Mouse (Mus musculus) ES-E14 (cell line): ENCODE results near the gene Lmbr1. TPM values are rescaled to one million over a fixed set of nuclear protein-coding genes. Genes with fewer than 3 reads are reported as not detected.

Experiments
- DNase-seq: peaks from one replicate; pipeline ENCODE4 v3.0.0-alpha.2; 2013; ENCODE audit warnings: low read depth, low spot score
- H3K27ac ChIP-seq: 2 replicates; pipeline ENCODE4 v1.5.1; 2012; ENCODE audit warnings: low read depth, mild to moderate bottlenecking, low read length, moderate library complexity, mixed read lengths; ENCODE audit not compliant: poor library complexity, insufficient read depth, severe bottlenecking
- H3K36me3 ChIP-seq: 2 replicates; pipeline ENCODE4 v1.6.1; 2012; ENCODE audit warnings: mild to moderate bottlenecking, low read length, moderate library complexity, mixed read lengths; ENCODE audit not compliant: control insufficient read depth, poor library complexity, insufficient read depth, severe bottlenecking
- H3K4me1 ChIP-seq, 2 experiments: fragments of 150-350 bp in 1 of 2; sonication (generic) in 1 of 2; 2 replicates each; pipeline ENCODE4 v1.6.1; 2012; ENCODE audit warnings: low read length in 2 of 2, mild to moderate bottlenecking in 1 of 2, mixed read lengths in 1 of 2; ENCODE audit not compliant: control insufficient read depth in 2 of 2, insufficient read depth in 2 of 2, poor library complexity in 1 of 2
- H3K4me3 ChIP-seq, 2 experiments: fragments of 150-350 bp in 1 of 2; sonication (generic) in 1 of 2; 2 replicates each; pipeline ENCODE4 v1.5.1; 2012; ENCODE audit warnings: low read length in 2 of 2, low read depth in 1 of 2, mild to moderate bottlenecking in 1 of 2, mixed read lengths in 1 of 2; ENCODE audit not compliant: insufficient read depth in 1 of 2, poor library complexity in 1 of 2, severe bottlenecking in 1 of 2
- H3K9ac ChIP-seq: 2 replicates; pipeline ENCODE4 v1.6.1; 2012; ENCODE audit warnings: low read depth, mild to moderate bottlenecking, low read length, mixed read lengths; ENCODE audit not compliant: poor library complexity, insufficient read depth, severe bottlenecking
- H3K9me3 ChIP-seq: fragments of 150-350 bp; sonication (generic); 2 replicates; pipeline ENCODE4 v1.6.1; 2012; ENCODE audit warnings: low read depth, mild to moderate bottlenecking, low read length; ENCODE audit not compliant: control insufficient read depth, insufficient read depth
- CHD2 ChIP-seq: IDR thresholded peaks from 2 replicates; pipeline ENCODE4 v1.6.1; 2014; ENCODE audit warnings: mild to moderate bottlenecking, low read depth, low read length, inconsistent platforms
- HCFC1 ChIP-seq: IDR thresholded peaks from 2 replicates; pipeline ENCODE4 v1.6.1; 2012; ENCODE audit warnings: low read length, inconsistent platforms, borderline replicate concordance; ENCODE audit not compliant: insufficient read depth
- MAFK ChIP-seq: IDR thresholded peaks from 2 replicates; pipeline ENCODE4 v1.6.1; 2014; ENCODE audit warnings: mild to moderate bottlenecking, low read depth, low read length, inconsistent platforms; ENCODE audit not compliant: insufficient read depth
- ZC3H11A ChIP-seq: IDR thresholded peaks from 2 replicates; pipeline ENCODE4 v1.6.1; 2012; ENCODE audit warnings: low read depth, mild to moderate bottlenecking, inconsistent platforms, low read length, borderline replicate concordance
- ZNF384 ChIP-seq: IDR thresholded peaks from 2 replicates; pipeline ENCODE4 v1.6.1; 2012; ENCODE audit warnings: low read depth, low read length, inconsistent platforms
- in situ Hi-C, 2 experiments: fragments of 600-800 bp; cut with MboI; formaldehyde crosslinking; loops; one replicate each; pipeline ENCODE4 v1.15.1; 2025; ENCODE audit warnings: low sequenced_read_pairs in 2 of 2, inconsistent platforms in 1 of 2; ENCODE audit not compliant: unreplicated experiment in 2 of 2
- total RNA-seq: library from RNA; depleted of rRNA; stranded (reverse); fragments of 300-350 nt; gene quantifications from 2 replicates; pipeline ENCODE4 v1.2.3, GENCODE M21; 2012

Gene Lmbr1
- total RNA-seq, 1 experiment = 7.4 TPM

DNA sequence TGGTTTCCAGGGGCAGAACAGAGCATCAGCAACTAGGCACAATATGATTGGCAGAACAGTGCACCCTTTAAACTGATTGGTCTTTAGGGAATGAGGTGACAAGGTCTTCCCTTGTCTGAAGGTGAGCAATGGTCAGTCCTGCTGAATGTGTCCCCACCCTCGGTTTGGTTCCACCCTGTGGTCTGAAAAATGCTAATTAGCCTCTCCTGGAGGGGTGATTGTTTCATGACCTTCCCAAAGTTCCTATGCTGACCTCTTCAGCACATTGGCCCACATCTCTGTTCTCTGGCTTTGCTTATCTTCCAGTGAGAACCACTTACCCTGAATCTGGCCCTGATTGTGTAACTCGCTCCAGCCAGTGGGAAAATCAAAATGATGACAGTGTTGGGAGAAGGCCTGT, 1.9 kb upstream of the Lmbr1 start:
- Histone ChIP-seq H3K4me1 (peaks cover 3 to 5% of the 10 kb centered on the region in 2 experiments; a peak in 3 of 4 replicates), H3K9me3 (no peaks in the 10 kb centered on the region), H3K27ac (peak overlapping the region; percentile 50; the same call in 1 of the 2 replicates), H3K9ac (no peak overlapping the region), H3K4me3 (peak overlapping the region in 1 of 2 experiments; percentile 8; a peak in 1 of 4 replicates), H3K36me3 (no peaks in the 10 kb centered on the region)
- in situ Hi-C loops = no loop called here
- DNase-seq = no peak
- TF ChIP-seq CHD2 = no peak
- no peak for TF ChIP-seq HCFC1
- no peak for TF ChIP-seq ZNF384
- no peak for TF ChIP-seq ZC3H11A
- no peak for TF ChIP-seq MAFK

DNA sequence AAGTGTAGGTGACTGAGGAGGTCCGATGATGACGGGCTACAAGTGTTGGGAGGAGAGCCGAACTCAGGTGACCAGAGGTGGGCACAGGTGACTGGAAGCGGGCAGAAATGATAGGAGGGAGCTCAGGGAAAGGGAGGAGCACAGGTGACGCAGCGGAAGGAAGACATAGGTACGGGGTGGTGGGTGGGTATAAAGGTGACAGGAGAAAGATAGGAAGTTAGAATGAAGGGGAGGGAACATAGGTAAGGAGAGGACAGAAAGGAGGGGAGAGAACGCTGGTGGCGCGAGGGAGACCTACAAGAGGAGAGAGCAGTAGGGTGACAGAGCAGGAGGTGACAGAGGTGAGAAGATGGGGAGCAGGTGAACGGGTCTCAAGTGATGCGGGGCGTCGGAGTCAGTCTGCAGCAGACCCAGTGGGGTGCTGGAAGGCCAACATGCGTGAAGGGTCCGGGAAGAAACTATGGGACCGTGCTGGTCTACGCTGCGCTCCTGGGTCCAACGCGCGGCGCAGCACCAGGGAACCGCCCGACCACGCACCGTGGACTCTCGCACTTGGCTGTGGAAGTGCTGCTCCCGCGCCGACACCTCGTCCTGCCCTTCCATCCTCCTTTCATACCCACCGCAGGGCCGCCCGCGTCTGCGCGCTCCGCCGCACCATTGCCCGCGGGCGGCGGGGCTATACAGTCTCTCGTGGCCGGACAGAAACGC, 446 bp downstream of the Lmbr1 start:
- no peak overlapping the region for H3K27ac ChIP-seq
- TF ChIP-seq ZC3H11A (no peak), ZNF384 (no peak), MAFK (no peak), HCFC1 (no peak), CHD2 (no peak)
- H3K4me1 ChIP-seq = peaks cover 3 to 5% of the 10 kb centered on the region in 2 experiments; a peak in 3 of 4 replicates
- no peaks in the 10 kb centered on the region for H3K9me3 ChIP-seq
- H3K9ac ChIP-seq = peak overlapping the region; percentile 81
- peak overlapping the region; percentile 79 to 94 for H3K4me3 ChIP-seq
- in situ Hi-C loops = no loop called here
- peaks cover 2% of the 10 kb centered on the region; the same call in 1 of the 2 replicates for H3K36me3 ChIP-seq
- DNase-seq = no peak

DNA sequence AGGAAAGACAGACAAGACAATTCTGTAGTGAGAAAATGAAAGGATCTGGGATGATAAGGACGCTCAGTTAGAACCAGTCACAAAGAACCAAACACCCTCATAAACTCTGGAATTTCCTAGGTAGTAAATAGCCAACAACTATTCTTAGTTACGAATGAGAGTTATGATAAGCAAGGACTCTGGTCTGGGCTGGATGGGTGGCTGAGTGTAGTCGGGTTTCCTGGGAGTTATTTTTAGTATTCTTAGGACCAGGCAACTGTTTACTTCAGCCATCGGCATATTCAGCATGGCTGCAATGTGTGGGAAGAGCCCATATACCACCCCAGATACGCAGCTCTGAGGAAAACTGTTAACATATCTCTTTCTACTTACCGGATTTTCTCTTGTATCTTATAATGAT, 14.7 kb downstream of the Lmbr1 start:
- H3K27ac ChIP-seq = no peak overlapping the region
- H3K4me3 ChIP-seq = no peak overlapping the region
- no peak for TF ChIP-seq CHD2
- TF ChIP-seq MAFK = no peak
- no peak for TF ChIP-seq ZC3H11A
- TF ChIP-seq HCFC1 = no peak
- no peak for TF ChIP-seq ZNF384
- H3K9ac ChIP-seq = no peak overlapping the region
- no peak for DNase-seq
- no peaks in the 10 kb centered on the region for H3K4me1 ChIP-seq
- in situ Hi-C loops = no loop called here
- H3K9me3 ChIP-seq = no peaks in the 10 kb centered on the region
- peaks cover 3% of the 10 kb centered on the region for H3K36me3 ChIP-seq

DNA sequence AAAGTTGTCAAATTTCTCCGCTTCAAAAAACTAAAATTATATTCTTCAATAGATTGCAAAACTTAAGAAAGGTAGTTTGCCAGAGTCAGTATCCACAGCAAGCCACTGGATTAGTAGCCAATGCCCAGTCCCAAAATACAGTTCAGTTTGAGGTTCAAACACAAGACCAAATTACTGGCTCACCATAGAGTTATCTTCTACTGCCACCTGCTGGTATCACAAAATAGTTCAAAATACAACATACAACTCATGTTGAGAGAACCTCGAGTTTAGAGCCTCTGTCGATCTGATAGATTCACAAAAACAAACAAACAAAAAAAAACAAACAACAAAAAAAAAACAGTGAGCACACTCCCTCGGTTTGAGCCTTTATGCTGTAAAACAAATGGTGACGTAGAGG, 42.4 kb downstream of the Lmbr1 start:
- H3K9ac ChIP-seq = no peak overlapping the region
- H3K9me3 ChIP-seq = no peaks in the 10 kb centered on the region
- H3K27ac ChIP-seq = no peak overlapping the region
- no peaks in the 10 kb centered on the region for H3K36me3 ChIP-seq
- in situ Hi-C loops = no loop called here
- DNase-seq = no peak
- TF ChIP-seq ZNF384 (no peak), ZC3H11A (peak; percentile 19; the same call in 1 of the 2 replicates)
- H3K4me1 ChIP-seq = no peaks in the 10 kb centered on the region
- H3K4me3 ChIP-seq = no peak overlapping the region

DNA sequence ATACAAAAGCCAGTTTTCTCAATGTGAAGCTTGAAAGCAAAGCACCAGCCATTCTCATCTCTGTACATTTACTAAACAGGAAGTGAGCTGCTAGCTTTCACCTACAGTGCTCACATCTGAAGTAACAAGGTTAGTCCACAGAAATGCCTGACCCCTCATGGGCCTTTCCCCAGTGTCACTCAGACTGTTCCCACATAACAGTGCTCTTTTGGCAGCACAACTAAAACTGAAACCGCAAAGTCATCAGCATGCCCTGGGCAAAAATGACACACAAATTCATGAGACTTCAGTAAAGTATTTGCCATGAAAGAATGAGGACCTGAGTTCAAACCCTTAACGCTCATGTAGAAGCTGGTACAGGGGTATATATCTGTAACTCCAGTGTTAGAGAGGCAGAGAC, 55.7 kb downstream of the Lmbr1 start:
- no peak overlapping the region for H3K4me3 ChIP-seq
- H3K9me3 ChIP-seq = no peaks in the 10 kb centered on the region
- no peaks in the 10 kb centered on the region for H3K36me3 ChIP-seq
- in situ Hi-C loops = no loop called here
- DNase-seq = no peak
- H3K27ac ChIP-seq = no peak overlapping the region
- H3K9ac ChIP-seq = no peak overlapping the region
- H3K4me1 ChIP-seq = no peaks in the 10 kb centered on the region
- TF ChIP-seq CHD2 = no peak
- TF ChIP-seq ZNF384 = no peak
- TF ChIP-seq MAFK = no peak
- no peak for TF ChIP-seq ZC3H11A
- TF ChIP-seq HCFC1 = no peak
